Mouse (Mus musculus) spleen, adult 2 months (tissue): Measurements from ENCODE around the gene Adig.

ENCODE experiments used
- CTCF ChIP-seq: fragments of 200-500 bp; IDR thresholded peaks from 2 replicates; pipeline ENCODE4 v1.5.1; 2011; ENCODE audit warnings: mild to moderate bottlenecking, inconsistent platforms; ENCODE audit not compliant: insufficient read depth, insufficient read length, insufficient replicate concordance; ENCODE audit errors: extremely low read depth
- POLR2A ChIP-seq: fragments of 200-500 bp; IDR thresholded peaks from 2 replicates; pipeline ENCODE4 v1.6.1; 2011; ENCODE audit warnings: low read depth, low read length, inconsistent platforms

DNA sequence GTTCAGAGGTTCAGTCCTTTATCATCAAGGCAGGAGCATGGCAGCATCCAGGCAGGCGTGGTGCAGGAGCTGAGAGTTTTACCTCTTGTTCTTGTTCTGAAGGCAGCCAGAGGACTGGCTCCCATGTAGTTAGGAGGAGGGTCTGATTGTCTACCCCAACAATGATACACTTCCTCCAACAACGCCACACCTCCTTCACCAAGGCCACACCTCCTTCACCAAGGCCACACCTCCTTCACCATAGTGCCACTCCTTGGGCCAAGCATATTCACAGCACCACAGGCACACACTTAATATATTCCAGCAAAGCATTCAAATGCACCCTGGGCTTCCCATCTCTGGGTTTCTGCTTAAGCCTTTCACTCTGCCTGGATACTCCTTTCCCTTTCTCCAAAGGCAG lies 42.9 kb downstream of the Adig start:
- TF ChIP-seq CTCF (no peak), POLR2A (no peak)
